Mouse (Mus musculus): ENCODE data around the gene Gng7. TPM values are rescaled to one million over a fixed set of nuclear protein-coding genes. Genes with fewer than 3 reads are reported as not detected.

The Gng7 gene
- polyA plus RNA-seq, 1 experiment from 2014 or later, result 32.1 TPM

DNA sequence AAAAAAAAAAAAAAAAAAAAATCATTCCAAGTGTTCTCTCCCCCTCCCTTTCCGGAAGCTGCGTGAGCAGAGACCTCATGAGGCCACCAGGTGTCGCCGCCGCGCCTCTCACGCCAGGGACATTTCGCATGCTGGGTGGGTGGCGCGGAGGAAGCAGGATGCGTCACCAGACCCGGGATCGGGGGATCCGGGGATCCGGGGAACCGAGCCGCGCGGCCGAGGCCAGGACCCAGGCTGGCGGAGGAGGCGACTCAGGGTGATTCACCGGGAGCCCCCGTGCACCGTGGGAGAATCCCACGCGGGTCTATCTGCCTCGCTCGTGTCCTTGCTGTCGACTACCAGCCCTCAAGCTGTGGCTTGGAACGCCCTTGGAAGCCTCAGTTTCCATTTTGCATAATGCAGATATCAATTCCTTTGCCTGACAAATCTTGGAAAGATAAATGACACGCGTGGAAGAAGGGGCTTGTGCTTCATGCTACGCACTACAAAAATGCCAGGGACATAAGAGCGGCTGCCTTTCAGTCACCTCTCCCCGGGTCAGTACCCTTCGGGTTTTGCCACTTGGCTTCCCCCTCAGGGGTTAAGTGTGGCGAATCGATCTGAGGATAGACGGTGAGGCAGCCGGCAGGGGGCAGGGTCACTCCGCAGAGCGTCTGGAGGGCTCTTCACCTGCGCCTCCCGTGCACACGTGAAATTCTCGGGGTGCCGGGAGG lies 86.0 kb downstream of the Gng7 start:
- Histone ChIP-seq H3K4me1 (peaks cover 49% of the 10 kb centered on the region), H3K4me2 (replicated peaks) (peak overlapping the region; percentile 99), H3K9me3 (no peaks in the 10 kb centered on the region), H3K9ac (replicated peaks) (peak overlapping the region; percentile 80), H3K27me3 (peaks cover 36% of the 10 kb centered on the region), H3K36me3 (no peaks in the 10 kb centered on the region), H3K4me3 (peak overlapping the region; percentile 56), H3K27ac (replicated peaks) (peak overlapping the region; percentile 71)
- under 1% methylated on average over 48 of the region's 48 CpGs for WGBS
- ATAC-seq (replicated peaks), result peak; percentile 37

DNA sequence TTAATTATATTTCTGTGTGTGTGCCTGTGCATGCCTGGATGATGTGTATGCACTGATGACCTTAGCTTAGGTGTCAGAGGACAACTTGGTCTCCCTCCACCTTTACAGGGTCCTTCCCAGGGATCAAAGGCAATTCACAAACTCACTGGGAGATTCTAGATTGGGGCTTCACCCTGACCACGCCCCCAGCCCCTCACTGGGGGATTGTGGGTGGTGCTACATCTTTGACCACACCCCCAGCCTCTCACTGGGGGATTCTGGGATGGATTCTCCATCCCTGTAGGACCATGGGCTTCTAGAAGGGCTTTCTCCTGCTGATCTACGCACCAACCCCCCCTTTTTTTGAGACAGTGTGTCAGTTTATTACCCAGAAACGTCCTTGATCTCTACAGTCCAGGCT lies 89.3 kb downstream of the Gng7 start:
- 34% methylated on average over 3 of the region's 3 CpGs for WGBS
- no peak overlapping the region for H3K4me2 ChIP-seq (replicated peaks)
- H3K4me1 ChIP-seq, result peaks cover 16% of the 10 kb centered on the region
- no peak overlapping the region for H3K4me3 ChIP-seq
- H3K9me3 ChIP-seq, result no peaks in the 10 kb centered on the region
- H3K9ac ChIP-seq (replicated peaks), result no peak overlapping the region
- no peak overlapping the region for H3K27ac ChIP-seq (replicated peaks)
- peaks cover 5% of the 10 kb centered on the region; the same call in 1 of the 2 replicates for H3K27me3 ChIP-seq
- no peaks in the 10 kb centered on the region for H3K36me3 ChIP-seq
- ATAC-seq (replicated peaks), result no peak

DNA sequence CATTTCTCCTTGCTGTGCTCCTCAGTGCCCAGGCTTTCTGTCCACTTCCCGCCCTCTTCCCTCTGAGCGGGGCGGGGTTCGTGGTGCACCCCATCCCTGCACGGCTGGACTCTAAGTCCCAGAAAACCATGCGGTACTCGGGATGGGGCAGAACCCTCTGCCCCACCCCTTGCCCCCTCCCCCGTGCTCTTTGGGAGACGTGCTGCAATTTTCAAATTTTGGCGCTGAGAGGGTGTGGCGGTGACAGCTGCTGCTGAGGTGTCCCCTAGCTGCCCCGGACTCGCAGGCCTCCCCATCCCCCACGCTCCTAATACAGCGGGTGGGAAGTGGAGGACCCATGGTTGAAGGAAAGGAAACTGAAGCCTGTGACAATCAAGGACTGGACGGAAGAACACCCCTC lies 92.8 kb downstream of the Gng7 start:
- 4% methylated on average over 16 of the region's 16 CpGs for WGBS
- peak overlapping the region; percentile 34 for H3K4me2 ChIP-seq (replicated peaks)
- peak overlapping the region; percentile 9; the same call in 1 of the 2 replicates for H3K4me3 ChIP-seq
- no peaks in the 10 kb centered on the region for H3K36me3 ChIP-seq
- H3K9ac ChIP-seq (replicated peaks), result peak overlapping the region; percentile 18; the same call in 1 of the 2 replicates
- no peaks in the 10 kb centered on the region for H3K9me3 ChIP-seq
- H3K27ac ChIP-seq (replicated peaks), result no peak overlapping the region
- H3K27me3 ChIP-seq, result no peaks in the 10 kb centered on the region
- peaks cover 10% of the 10 kb centered on the region for H3K4me1 ChIP-seq
- ATAC-seq (replicated peaks), result 0 out of 2 replicates have a peak, but pooled peaks have one; percentile 15

DNA sequence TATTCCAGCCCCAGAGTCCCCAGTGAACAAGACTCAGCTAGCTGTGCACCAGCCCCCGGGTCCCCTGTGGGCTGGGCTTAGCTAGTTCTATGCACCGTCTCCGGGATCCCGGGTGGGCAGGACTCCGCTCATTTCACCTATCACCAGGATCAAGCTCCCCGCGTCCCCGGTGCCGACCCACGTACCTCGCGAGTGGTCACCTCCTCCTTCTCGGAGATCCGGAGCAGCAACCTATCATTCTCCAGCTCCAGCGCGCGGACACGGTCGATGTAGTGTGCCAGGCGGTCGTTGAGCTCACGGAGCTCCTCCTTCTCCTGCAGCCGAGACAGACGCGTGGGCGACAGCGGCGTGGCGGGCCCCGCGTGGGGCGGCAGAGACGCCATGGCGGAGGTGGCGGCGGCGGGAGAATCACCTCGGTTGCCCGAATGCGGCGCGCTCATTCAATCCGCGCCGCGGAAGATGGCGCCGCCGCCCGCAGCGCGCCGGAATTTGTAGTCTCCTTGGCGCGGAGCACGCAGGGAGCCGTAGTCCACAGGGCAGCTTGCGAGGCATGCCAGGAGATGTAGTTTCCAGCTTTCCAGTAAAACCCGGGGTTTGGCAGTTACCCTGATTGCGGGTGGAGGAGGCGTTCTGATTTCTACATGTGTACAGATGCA lies 96.8 kb downstream of the Gng7 start, which contains the start of gene Lmnb2:
TSS of gene Lmnb2 (minus strand) at position 467 of the 656 bp plus-strand sequence.
- under 1% methylated on average over 61 of the region's 61 CpGs for WGBS
- peak; percentile 83 for ATAC-seq (replicated peaks)
- Histone ChIP-seq H3K36me3 (no peaks in the 10 kb centered on the region), H3K4me1 (peaks cover 24% of the 10 kb centered on the region), H3K9me3 (no peaks in the 10 kb centered on the region), H3K27ac (replicated peaks) (peak within 1 kb of the TSS; percentile 80), H3K27me3 (no peaks in the 10 kb centered on the region), H3K4me2 (replicated peaks) (peak within 1 kb of the TSS; percentile 92), H3K9ac (replicated peaks) (peak within 1 kb of the TSS; percentile 80), H3K4me3 (peak within 1 kb of the TSS; percentile 85)

DNA sequence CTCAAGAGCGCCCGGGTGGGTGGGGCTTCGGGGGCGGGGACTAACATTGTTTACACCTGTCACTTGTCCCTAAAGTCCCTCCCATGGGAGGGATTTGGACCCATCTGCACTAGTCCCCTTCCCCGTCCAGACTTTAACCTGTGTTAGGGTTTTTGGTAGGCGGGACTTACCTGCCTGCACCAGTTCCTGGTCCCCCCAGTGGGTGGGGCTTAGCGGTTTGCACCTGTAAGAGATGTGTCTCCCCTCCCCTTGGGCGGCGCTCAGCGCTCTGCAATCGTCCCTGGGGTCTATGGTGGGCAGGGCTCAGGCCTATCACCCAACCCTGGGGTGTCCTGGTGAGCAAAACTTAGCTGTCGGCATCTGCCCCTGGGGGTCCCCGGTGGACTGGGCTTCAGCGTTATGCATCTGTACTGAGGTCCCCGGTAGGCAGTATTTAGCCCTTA lies 97.4 kb downstream of the Gng7 start:
- Histone ChIP-seq H3K36me3 (no peaks in the 10 kb centered on the region), H3K9ac (replicated peaks) (peak overlapping the region; percentile 80), H3K4me1 (peaks cover 24% of the 10 kb centered on the region), H3K27me3 (no peaks in the 10 kb centered on the region), H3K4me2 (replicated peaks) (peak overlapping the region; percentile 92), H3K4me3 (peak overlapping the region; percentile 85), H3K27ac (replicated peaks) (peak overlapping the region; percentile 80), H3K9me3 (no peaks in the 10 kb centered on the region)
- 3% methylated on average over 15 of the region's 15 CpGs for whole genome bisulfite sequencing
- ATAC-seq (replicated peaks), result peak; percentile 49

DNA sequence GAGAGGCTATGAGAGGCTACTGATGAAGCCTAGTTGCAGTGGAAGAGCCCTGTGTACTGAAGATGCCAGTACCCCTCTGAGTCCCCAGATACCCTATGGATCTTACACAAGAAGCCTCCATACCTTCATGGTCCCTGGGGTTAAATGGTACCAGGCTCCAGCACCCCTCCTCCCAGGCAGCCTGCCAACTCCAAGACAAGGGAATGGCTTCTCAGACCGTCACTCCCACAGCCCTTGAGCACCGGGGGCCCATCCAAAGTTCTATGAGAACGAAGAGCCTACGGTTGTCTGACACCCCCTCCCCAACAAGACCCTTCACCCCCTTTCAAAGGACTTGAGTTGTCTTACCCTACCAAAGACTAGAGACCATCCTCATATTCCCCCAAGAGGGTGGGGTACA lies 99.0 kb downstream of the Gng7 start:
- Histone ChIP-seq H3K4me2 (replicated peaks) (no peak overlapping the region), H3K27ac (replicated peaks) (no peak overlapping the region), H3K36me3 (peaks cover 11% of the 10 kb centered on the region), H3K27me3 (no peaks in the 10 kb centered on the region), H3K4me1 (peaks cover 24% of the 10 kb centered on the region), H3K9ac (replicated peaks) (no peak overlapping the region), H3K9me3 (no peaks in the 10 kb centered on the region), H3K4me3 (no peak overlapping the region)
- no peak for ATAC-seq (replicated peaks)
- WGBS, result 80% methylated on average over 4 of the region's 4 CpGs

DNA sequence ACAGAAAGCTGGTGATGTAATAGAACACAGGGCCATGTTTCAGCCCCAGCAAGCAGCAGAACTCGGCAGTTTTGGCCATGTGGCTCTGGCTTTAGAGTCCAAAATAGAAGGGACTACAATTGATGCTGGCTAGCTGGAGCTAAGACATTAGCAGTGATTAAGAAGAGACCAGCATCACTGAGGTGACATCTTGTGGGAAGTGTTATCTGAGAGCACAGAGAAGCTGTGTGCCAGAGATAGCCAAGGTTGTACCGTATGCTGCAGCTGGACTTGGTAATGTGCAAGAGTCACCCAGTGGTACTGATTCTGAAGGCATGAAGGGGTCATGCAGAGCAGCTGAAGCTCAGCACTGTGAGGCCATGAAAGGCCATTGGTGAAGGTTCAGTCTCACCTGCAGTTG lies 99.5 kb downstream of the Gng7 start:
- peaks cover 24% of the 10 kb centered on the region for H3K4me1 ChIP-seq
- no peak overlapping the region for H3K27ac ChIP-seq (replicated peaks)
- H3K9ac ChIP-seq (replicated peaks), result no peak overlapping the region
- no peaks in the 10 kb centered on the region for H3K27me3 ChIP-seq
- 85% methylated on average over 2 of the region's 2 CpGs for WGBS
- H3K4me3 ChIP-seq, result no peak overlapping the region
- ATAC-seq (replicated peaks), result no peak
- no peaks in the 10 kb centered on the region for H3K9me3 ChIP-seq
- peaks cover 15% of the 10 kb centered on the region for H3K36me3 ChIP-seq
- no peak overlapping the region for H3K4me2 ChIP-seq (replicated peaks)

DNA sequence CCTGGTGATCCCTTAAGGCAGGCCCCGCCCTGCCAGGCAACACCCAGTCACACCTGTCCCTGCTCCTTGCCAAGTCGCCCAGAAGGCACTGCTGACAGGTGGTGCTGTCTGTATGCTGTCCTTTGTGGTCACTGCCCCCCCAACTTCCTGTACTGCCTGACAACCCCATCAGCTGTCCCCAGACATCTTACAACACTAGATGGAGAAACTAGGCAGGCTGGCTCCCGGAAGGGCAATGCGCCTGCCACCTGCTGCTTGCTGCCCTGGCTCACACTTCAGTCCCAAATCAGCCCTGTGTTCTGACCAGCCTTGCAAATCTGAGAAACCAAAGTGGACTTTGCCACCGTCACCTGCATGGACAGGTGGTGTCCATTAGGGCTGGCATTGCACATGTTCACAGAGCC lies 100.5 kb downstream of the Gng7 start:
- Histone ChIP-seq H3K27ac (replicated peaks) (no peak overlapping the region), H3K27me3 (no peaks in the 10 kb centered on the region), H3K4me3 (no peak overlapping the region), H3K4me1 (peaks cover 24% of the 10 kb centered on the region), H3K9me3 (no peaks in the 10 kb centered on the region), H3K9ac (replicated peaks) (no peak overlapping the region), H3K4me2 (replicated peaks) (no peak overlapping the region), H3K36me3 (peaks cover 25% of the 10 kb centered on the region)
- ATAC-seq (replicated peaks), result no peak
- 87% methylated on average over 5 of the region's 5 CpGs for WGBS

DNA sequence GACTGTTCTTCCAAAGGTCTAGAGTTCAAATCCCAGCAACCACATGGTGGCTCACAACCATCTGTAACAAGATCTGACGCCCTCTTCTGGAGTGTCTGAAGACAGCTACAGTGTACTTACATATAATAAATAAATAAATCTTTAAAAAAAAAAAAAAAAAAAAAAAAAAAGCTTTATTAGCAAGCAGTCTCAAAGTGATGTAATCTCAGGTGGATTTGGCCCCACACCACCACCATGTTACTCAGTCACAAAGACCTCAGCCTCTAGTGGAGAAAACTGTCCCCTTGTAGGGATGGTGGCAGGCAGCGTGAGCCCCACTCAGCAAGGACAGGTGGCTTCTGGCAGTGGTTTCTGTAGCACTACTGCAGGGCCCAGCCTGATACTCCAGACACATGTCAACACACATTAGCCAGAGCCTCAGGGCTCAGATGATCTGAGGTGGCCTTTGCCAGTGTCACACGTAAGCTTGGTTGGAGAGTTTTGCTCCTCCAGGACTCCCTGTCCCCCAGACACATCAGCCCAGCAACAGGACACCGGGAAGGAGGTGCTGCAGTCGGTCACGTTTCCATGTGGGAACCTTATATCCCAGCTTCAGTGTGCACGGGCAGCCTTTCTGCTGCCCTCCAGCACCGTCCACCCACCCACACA lies 101.3 kb downstream of the Gng7 start:
- Histone ChIP-seq H3K4me1 (peaks cover 22% of the 10 kb centered on the region), H3K27me3 (no peaks in the 10 kb centered on the region), H3K9ac (replicated peaks) (no peak overlapping the region), H3K36me3 (peaks cover 31% of the 10 kb centered on the region), H3K4me3 (no peak overlapping the region), H3K9me3 (no peaks in the 10 kb centered on the region), H3K27ac (replicated peaks) (no peak overlapping the region), H3K4me2 (replicated peaks) (no peak overlapping the region)
- WGBS, result 87% methylated on average over 7 of the region's 8 CpGs
- ATAC-seq (replicated peaks), result no peak

DNA sequence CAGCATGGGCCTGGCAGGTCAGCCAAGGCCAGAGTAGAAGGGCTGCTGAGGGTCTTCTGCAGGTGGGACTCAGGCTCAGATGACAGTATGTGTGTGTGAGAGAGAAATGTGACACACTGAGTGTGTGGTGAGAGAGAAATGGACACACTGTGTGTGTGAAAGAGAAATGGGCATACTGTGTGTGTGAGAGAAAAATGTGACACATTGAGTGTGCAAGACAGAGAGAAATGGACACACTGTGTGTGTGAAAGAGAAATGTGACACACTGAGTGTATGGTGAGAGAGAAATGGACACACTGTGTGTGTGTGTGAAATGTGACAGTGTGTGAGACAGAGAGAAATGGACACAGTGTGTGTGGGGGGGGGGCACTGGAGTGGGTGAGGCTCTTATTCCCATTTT lies 102.9 kb downstream of the Gng7 start:
- no peak overlapping the region for H3K4me2 ChIP-seq (replicated peaks)
- ATAC-seq (replicated peaks), result no peak
- H3K27me3 ChIP-seq, result no peaks in the 10 kb centered on the region
- H3K27ac ChIP-seq (replicated peaks), result no peak overlapping the region
- peaks cover 14% of the 10 kb centered on the region for H3K4me1 ChIP-seq
- no peak overlapping the region for H3K9ac ChIP-seq (replicated peaks)
- H3K4me3 ChIP-seq, result no peak overlapping the region
- peaks cover 39% of the 10 kb centered on the region for H3K36me3 ChIP-seq
- no peaks in the 10 kb centered on the region for H3K9me3 ChIP-seq

DNA sequence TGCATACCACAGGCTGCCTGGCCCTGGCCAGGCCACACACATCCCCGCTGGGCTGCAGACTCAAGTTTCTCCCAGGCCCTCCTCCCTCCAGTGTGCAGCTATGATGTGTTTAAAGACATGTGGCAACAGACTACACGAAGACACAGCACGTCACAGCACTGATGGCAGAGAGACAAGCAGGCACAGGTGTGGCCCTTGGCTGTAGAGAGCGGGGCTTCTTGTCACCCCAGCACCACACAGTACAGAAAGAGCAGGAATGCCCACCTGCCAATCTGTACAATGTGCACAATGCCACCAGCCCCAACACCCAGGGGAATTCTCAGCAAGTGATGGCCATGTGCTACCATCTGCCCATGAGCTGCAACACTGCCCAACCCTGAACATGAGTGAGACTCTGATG lies 103.4 kb downstream of the Gng7 start:
- Histone ChIP-seq H3K4me2 (replicated peaks) (no peak overlapping the region), H3K4me3 (no peak overlapping the region), H3K36me3 (peaks cover 39% of the 10 kb centered on the region), H3K27ac (replicated peaks) (no peak overlapping the region), H3K27me3 (no peaks in the 10 kb centered on the region), H3K9me3 (no peaks in the 10 kb centered on the region), H3K4me1 (peaks cover 8% of the 10 kb centered on the region), H3K9ac (replicated peaks) (no peak overlapping the region)
- no peak for ATAC-seq (replicated peaks)
- WGBS, result 93% methylated on average over 4 of the region's 4 CpGs

All from forebrain, embryonic 15.5 days (tissue).